Mouse (Mus musculus) spleen, postnatal 14 days (tissue): Measurements from ENCODE around the gene Psma1.

Experiments used
- DNase-seq, 2 experiments: peaks; one replicate each; pipeline ENCODE4 v3.0.0; 2021 to 2022; ENCODE audit warnings: low spot score in 2 of 2

Psma1 gene

DNA sequence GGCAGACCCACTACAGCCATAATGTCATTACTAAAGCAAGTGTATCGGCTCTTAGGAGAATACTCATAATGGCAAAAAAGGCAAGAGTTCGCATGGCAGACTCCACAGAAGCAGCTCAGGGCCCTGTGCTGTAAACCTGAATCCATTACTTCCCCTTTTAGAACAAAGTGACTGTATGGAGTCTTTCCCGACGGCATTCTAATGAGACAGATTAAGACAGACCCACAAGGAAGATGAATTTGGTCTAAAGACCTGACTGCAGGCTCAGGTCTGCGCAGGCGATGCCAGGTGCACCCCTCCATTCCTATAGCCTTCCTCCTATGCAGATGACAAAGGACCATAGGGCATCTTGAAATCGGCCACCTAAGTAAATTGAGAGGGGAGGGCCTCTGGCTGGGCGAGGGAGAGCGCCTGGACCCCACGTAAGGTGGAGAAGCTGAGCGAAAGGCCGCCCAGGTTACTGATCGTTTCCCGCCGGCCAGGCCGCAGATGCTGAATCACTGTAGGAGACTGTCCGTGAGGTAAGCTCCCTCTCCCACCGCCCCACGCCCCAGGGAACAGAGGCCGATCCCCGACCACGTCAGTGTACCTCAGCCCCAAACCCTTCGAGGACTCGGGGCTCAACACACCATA is 430 bp downstream of the Psma1 start:
- DNase-seq = no peak

DNA sequence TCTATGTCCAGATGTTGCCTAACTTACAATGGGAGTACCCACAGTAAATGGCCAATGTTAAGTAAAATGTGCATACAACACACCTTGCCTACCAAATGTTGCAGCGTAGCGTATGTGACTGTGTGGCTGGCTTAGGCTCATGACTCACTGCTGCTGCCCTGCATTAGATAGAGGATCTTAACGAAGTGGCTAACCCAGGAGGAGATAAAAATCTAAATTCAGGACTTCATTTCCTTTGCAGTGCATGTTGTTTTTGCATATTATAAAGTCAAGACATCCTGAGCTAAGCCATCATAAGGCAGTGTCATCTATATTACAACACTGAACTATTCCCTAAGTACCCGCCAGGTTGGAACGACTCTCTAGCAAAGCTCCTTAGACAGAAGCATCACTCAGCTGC is 7.5 kb downstream of the Psma1 start:
- no peak for DNase-seq

DNA sequence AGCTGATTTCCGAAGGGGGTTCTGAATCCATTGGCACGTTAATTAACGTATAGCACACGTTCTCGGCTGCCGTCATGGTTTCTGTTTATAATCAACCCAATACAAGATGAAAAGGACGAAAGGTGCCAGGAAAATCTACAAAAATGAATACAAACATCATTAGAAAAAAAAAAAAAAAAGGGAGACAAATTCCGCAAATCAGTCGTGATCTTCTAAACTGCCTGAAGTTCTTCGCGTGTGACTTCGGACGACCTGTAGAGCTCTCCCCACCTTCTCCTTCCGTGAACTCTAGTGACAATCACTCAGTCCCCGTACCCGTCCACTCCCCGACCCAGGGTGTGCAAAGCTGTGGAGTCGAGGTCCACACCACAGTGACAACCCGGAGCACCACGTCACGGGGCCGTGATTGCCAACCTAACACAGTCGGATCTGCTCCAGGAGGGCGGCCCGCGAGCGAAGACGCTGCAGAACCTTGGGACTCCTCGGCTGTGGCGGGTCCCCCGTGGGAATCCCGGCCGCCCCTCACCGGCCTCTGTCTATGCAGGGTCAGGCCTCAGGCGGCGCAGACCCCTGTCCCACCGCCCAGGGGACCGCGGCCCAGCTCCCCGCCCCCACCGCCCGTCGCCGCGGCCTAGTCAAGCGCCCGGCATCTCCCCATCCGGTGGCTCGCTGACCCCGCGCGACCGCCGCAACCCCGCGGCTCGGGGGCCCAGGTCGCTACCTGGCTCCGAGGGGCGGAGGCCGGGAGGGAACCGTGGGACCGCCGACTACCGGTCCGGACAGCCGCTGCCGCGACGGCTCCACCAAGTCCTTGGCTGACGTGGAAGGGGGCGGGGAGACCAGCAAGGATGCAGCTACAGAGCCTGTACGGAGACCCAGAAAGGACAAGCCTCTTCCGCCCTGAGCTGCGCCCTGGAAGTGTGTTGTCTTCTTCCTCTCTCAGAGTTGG is 21.8 kb downstream of the Psma1 start, which contains the start of gene Copb1:
Copb1 (minus strand) TSS at position 827 of the 949 bp plus-strand sequence.
- peak; percentile 79 to 84 for DNase-seq

DNA sequence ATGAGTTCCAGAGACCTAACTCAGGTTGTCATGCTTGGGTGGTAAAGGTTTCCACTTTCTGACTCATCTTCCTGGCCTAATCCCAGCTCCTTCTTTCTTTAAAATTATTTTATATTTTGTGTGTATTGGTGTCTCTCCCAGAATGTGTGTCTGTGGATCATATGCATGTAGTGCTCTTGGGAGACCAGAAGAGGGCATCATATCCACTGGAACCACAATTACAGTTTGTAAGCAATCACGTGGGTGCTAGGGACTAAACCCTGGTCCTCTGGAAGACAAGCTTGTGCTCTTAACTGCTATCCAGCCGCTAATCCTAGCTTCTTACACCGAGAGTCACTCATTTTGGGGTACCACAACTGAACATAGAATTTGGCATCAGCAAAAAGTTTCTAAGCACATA is 24.2 kb downstream of the Psma1 start:
- no peak for DNase-seq

DNA sequence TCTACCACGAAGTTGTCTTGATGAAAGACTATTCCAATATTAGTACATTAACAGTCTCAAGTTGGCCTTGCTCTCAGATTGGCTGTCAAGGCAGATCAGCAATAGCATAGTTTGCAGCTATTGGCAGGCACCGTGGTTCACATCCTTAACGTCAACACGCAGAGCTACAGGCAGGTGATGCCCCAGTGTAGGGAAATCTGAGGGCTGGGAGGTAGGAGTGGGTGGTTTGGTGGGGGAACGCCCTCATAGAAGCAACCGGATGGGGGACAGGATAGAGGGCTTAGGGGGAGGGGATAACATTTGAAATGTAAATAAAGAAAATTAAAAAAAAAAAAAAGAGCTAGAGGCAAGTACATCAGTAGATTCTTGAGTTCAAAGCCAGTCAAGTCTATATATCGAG is 41.9 kb downstream of the Psma1 start:
- DNase-seq = no peak

DNA sequence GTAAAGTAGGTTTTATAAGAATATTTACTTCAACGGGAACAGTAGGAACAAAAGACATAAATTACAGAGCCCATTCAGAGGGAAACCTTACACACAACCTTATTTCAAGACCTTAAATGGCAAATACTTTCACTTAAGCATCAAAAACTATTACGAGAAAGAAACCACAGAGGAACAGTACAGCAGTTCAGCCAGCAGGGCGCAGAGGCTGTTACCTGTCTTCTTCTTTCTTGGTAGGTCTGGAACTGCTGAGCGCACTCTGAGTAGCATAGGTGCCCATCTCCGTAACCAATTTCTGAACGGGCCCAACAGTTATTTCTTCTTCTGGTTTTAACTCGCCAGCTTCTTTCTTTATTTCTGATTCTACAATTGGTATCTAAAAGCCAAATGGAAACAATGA is 42.9 kb downstream of the Psma1 start:
- DNase-seq = no peak

DNA sequence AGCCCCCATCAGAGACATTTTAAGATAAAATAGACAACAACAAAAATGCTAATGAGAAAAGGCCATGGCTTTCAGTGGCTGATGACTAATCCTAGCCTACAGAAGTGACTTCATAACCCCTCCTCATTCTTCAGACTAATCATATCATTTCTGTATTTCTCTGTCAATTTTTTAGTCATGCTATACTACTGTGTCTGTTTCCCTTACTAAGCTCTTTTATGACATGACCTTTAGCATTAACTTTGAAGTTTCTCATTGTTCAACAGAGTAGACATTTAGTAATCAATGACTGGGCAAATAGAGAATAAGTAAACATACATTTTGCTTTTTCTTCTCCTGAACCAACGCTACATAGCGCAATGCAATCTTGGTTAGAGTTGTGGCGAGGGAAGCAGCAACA is 44.1 kb downstream of the Psma1 start:
- no peak for DNase-seq

DNA sequence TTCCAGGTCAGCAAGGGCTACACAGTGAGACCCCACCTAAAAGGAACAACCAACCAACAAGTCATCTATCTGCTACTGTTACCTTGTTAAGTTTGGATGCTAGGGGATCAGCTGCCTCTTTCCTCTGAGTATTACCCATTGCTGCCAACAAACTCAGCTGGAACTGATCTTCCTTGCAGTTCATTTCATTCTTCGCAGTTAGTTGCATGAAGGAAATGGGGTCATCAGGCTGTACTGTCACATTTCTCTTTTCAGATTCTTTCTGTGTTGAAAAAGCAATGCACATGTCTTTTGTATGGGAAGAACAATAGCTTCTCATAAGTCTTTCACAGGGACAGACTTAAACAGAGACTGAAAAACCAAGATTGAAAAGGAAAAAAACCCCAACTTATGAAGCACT is 49.4 kb downstream of the Psma1 start:
- DNase-seq = no peak

DNA sequence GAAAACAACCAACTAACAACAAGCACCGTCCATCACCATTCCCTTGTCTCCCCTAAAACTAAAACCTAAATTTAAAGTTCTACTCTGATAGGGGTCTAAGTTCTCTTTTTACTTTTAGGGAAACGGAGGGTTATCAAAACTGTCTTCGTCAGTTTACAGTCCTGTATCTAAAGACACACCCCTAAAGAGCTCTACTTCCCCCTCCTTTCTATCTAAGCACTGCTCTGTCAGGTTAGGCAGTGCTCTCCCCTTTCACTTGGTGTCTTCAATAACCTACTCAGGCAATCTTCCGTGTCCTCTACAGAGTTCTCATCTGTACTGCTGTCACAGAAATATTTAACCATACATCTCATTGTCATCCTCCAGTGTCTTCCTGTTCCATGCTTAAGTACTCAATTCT is 55.5 kb downstream of the Psma1 start:
- no peak for DNase-seq

DNA sequence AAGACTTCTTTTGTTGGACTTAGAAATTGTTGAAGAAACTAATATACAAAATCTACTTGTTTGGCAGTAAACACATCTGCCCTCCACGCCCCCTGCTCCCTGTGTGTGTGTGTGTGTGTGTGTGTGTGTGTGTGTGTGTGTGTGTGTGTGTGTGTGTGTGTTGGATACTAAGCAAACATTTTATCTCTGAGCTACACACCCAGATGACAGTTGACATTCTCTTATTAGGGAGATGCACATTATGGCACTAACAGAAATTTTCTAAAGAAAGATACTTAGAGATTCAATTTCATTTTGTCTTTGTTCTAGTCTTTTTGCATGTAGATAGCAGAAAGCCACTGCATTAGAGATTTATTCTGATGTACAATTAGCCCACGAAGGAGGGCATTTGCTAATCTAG is 59.0 kb downstream of the Psma1 start:
- DNase-seq = no peak
